Mouse (Mus musculus) forebrain, embryonic 14.5 days (tissue): ENCODE measurements around the gene Vwa2. TPM values are rescaled to one million over a fixed set of nuclear protein-coding genes. Genes with fewer than 3 reads are reported as not detected.

Experiments used
- ATAC-seq: fragments of 200-750 bp; cut with Nextera tagmentation; 2 replicates; pipeline ENCODE4 v1.8.0; 2017; ENCODE audit warnings: mild to moderate bottlenecking, moderate library complexity
- DNase-seq: peaks from one replicate; pipeline ENCODE4 v3.0.0-alpha.2; 2015; ENCODE audit warnings: low spot score
- H3K27ac ChIP-seq: fragments of 300-500 bp; sonication (generic); 2 replicates; pipeline ENCODE4 v1.5.1; 2014; ENCODE audit warnings: low read depth, mild to moderate bottlenecking, control low read depth, low read length, moderate library complexity
- H3K27me3 ChIP-seq: fragments of 300-500 bp; sonication (generic); replicated peaks from 2 replicates; pipeline ENCODE4 v1.6.1; 2014; ENCODE audit warnings: low read length, control low read depth, mixed read lengths; ENCODE audit not compliant: control insufficient read depth, insufficient read depth
- H3K36me3 ChIP-seq: fragments of 300-500 bp; sonication (generic); 2 replicates; pipeline ENCODE4 v1.6.1; 2014; ENCODE audit warnings: low read length, control low read depth; ENCODE audit not compliant: control insufficient read depth, insufficient read depth
- H3K4me1 ChIP-seq: fragments of 300-500 bp; sonication (generic); 2 replicates; pipeline ENCODE4 v1.6.1; 2014; ENCODE audit warnings: antibody characterized with exemption, low read length, control low read depth; ENCODE audit not compliant: control insufficient read depth, insufficient read depth
- H3K4me2 ChIP-seq: fragments of 300-500 bp; sonication (generic); 2 replicates; pipeline ENCODE4 v1.6.1; 2014; ENCODE audit warnings: mild to moderate bottlenecking, control low read depth, low read length
- H3K4me3 ChIP-seq: fragments of 300-500 bp; sonication (generic); 2 replicates; pipeline ENCODE4 v1.5.1; 2014; ENCODE audit warnings: low read depth, low read length, control low read depth
- H3K9ac ChIP-seq: fragments of 300-500 bp; sonication (generic); 2 replicates; pipeline ENCODE4 v1.6.1; 2014; ENCODE audit warnings: mild to moderate bottlenecking, low read length, control low read depth, moderate library complexity
- H3K9me3 ChIP-seq: fragments of 300-500 bp; sonication (generic); replicated peaks from 2 replicates; pipeline ENCODE4 v1.6.1; 2016; ENCODE audit warnings: low read length, control low read depth, mixed read lengths; ENCODE audit not compliant: control insufficient read depth
- WGBS: fragments of 180-500 bp; shearing (Covaris S2); extraction: QIAGEN DNeasy Blood & Tissue Kit; methylation state at CpG from one replicate; pipeline ENCODE4 v1.1.7; 2014; 5-methylcytosine and 5-hydroxymethylcytosine counted together
- polyA plus RNA-seq: library from polyadenylated mRNA; unstranded; fragments of >200 nt; fragmentation: Nextera tagmentation; extraction: Ambion mirVana; gene quantifications from 2 replicates; pipeline ENCODE4 v1.2.1, GENCODE M21; 2014

Vwa2 gene
- polyA plus RNA-seq, 1 experiment from 2014 or later, result 0.22 TPM

- H3K27me3 ChIP-seq, result no peaks in the 10 kb centered on the region
- DNase-seq, result no peak
- H3K4me1 ChIP-seq, result no peaks in the 10 kb centered on the region
- H3K4me3 ChIP-seq, result no peak overlapping the region
- no peak overlapping the region for H3K27ac ChIP-seq
- H3K36me3 ChIP-seq, result no peaks in the 10 kb centered on the region
- H3K9ac ChIP-seq, result no peak overlapping the region
- no peak for ATAC-seq
- H3K4me2 ChIP-seq, result no peak overlapping the region
- H3K9me3 ChIP-seq, result no peaks in the 10 kb centered on the region
These were observed 21.5 kb upstream of the Vwa2 start for GRCm38 (mm10) chr19:56852590-56852989.

GRCm38 (mm10) chr19:56856455-56856854, 17.6 kb upstream of the Vwa2 start:
- no peaks in the 10 kb centered on the region for H3K36me3 ChIP-seq
- no peak overlapping the region for H3K9ac ChIP-seq
- DNase-seq, result no peak
- no peaks in the 10 kb centered on the region for H3K27me3 ChIP-seq
- no peak for ATAC-seq
- no peak overlapping the region for H3K27ac ChIP-seq
- H3K4me1 ChIP-seq, result no peaks in the 10 kb centered on the region
- H3K9me3 ChIP-seq, result no peaks in the 10 kb centered on the region
- 63% methylated on average over 5 of the region's 5 CpGs for WGBS
- no peak overlapping the region for H3K4me2 ChIP-seq
- H3K4me3 ChIP-seq, result no peak overlapping the region

DNA sequence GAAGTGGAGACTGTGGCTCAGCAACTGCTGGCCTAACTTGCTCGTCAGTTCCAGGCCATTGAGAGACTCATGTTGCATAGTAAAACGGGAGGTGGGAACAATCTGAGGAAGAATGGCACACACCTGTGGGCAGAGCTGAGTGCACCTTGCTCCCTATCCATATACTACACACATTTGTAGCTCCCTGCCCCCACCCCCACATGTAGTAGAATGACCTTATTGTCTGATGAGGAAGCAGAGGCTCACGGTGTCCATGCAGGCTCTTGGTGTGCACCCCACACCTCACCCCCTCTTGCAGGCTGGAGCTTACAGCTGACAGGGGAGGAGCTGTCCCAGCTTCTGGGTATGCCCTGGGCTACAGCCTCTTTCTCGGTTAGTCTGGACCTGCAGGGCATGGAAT, 6.3 kb upstream of the Vwa2 start:
- H3K9me3 ChIP-seq, result no peaks in the 10 kb centered on the region
- DNase-seq, result no peak
- H3K4me1 ChIP-seq, result no peaks in the 10 kb centered on the region
- H3K36me3 ChIP-seq, result no peaks in the 10 kb centered on the region
- 65% methylated on average over 4 of the region's 4 CpGs for WGBS
- no peak for ATAC-seq
- no peak overlapping the region for H3K4me3 ChIP-seq
- H3K9ac ChIP-seq, result no peak overlapping the region
- peaks cover 4% of the 10 kb centered on the region; the same call in 1 of the 2 replicates for H3K27me3 ChIP-seq
- H3K27ac ChIP-seq, result no peak overlapping the region
- H3K4me2 ChIP-seq, result no peak overlapping the region

DNA sequence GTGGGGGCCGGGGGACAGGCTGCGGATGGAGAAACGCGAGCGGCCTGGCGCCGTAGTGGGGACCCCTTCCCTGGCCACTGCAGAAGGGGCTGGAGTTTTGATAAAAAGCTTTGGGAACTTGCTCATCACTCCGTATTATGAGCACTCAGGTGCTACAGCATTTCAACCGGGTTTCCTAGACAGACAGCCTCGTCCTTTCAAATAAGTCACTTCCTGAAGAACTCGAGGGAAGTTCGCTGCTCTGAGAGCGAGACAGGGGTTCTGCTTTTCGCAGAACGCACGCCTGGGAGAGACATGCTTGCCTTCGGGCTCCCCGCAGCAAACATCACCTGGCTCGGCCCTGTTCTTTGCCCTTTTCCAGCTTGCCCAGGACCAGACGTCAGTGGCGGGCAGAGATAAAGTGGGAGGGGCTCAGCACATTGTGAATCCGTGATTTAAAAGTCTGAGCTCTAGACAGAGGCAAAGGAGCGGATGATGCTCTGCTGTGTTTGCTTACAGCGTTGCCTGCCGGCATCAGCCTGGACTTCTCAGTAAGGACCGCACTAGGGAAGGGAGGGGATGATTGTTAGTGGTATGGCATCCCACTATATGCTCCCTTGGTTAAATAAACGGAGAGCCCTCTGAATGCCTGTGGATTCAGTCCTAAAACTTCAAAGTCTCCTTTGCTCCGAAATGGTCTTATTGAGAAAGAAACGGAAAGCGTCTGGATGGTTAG, 709 bp downstream of the Vwa2 start:
- Histone ChIP-seq H3K27ac (no peak overlapping the region), H3K27me3 (peaks cover 35% of the 10 kb centered on the region), H3K36me3 (no peaks in the 10 kb centered on the region), H3K4me2 (peak overlapping the region; percentile 98), H3K4me1 (peaks cover 3% of the 10 kb centered on the region), H3K9ac (peak overlapping the region; percentile 54; the same call in 1 of the 2 replicates), H3K4me3 (peak overlapping the region; percentile 49), H3K9me3 (no peaks in the 10 kb centered on the region)
- DNase-seq, result peak; percentile 11
- peak; percentile 26; the same call in 1 of the 2 replicates for ATAC-seq
- 8% methylated on average over 30 of the region's 30 CpGs for WGBS

GRCm38 (mm10) chr19:56877364-56877763, 3.3 kb downstream of the Vwa2 start:
- Histone ChIP-seq H3K36me3 (no peaks in the 10 kb centered on the region), H3K9me3 (no peaks in the 10 kb centered on the region), H3K27me3 (peaks cover 35% of the 10 kb centered on the region), H3K4me2 (no peak overlapping the region), H3K9ac (no peak overlapping the region), H3K4me3 (no peak overlapping the region), H3K27ac (no peak overlapping the region), H3K4me1 (peaks cover 3% of the 10 kb centered on the region)
- ATAC-seq (peak; percentile 46; the same call in 1 of the 2 replicates), DNase-seq (peak; percentile 37)
- 69% methylated on average over 6 of the region's 6 CpGs for WGBS

GRCm38 (mm10) chr19:56887879-56888278, 13.8 kb downstream of the Vwa2 start:
- no peak overlapping the region for H3K4me2 ChIP-seq
- no peaks in the 10 kb centered on the region for H3K4me1 ChIP-seq
- DNase-seq (no peak), ATAC-seq (no peak)
- no peaks in the 10 kb centered on the region for H3K27me3 ChIP-seq
- H3K9me3 ChIP-seq, result no peaks in the 10 kb centered on the region
- no peaks in the 10 kb centered on the region for H3K36me3 ChIP-seq
- H3K4me3 ChIP-seq, result no peak overlapping the region
- no peak overlapping the region for H3K27ac ChIP-seq
- 84% methylated on average over 10 of the region's 10 CpGs for WGBS
- H3K9ac ChIP-seq, result no peak overlapping the region

GRCm38 (mm10) chr19:56888654-56889053, 14.6 kb downstream of the Vwa2 start:
- Histone ChIP-seq H3K9ac (no peak overlapping the region), H3K27ac (no peak overlapping the region), H3K4me3 (no peak overlapping the region), H3K4me1 (no peaks in the 10 kb centered on the region), H3K36me3 (no peaks in the 10 kb centered on the region), H3K4me2 (no peak overlapping the region), H3K27me3 (no peaks in the 10 kb centered on the region), H3K9me3 (no peaks in the 10 kb centered on the region)
- 38% methylated on average over 5 of the region's 5 CpGs for WGBS
- ATAC-seq (no peak), DNase-seq (peak; percentile 6)

DNA sequence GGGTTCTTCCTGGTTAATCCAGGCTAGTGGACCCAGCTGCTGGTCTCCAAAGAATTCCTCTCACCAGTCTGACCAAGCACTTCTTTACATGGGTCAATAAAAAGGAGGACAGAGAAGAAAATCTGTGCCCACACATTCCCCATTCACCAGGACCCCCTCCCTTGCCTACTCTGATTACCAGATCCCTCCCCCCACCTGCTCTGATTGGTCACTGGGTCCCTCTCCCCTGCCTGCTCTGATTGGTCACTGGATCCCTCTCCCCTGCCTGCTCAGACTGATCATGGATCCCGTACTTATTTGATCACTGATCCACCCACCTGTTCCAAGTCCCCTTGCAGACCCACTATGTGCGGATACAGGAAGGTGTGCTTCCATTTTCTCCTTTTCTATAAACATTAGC, 17.4 kb downstream of the Vwa2 start:
- WGBS, result 52% methylated on average over 2 of the region's 2 CpGs
- peak; percentile 50; the same call in 1 of the 2 replicates for ATAC-seq
- H3K36me3 ChIP-seq, result no peaks in the 10 kb centered on the region

DNA sequence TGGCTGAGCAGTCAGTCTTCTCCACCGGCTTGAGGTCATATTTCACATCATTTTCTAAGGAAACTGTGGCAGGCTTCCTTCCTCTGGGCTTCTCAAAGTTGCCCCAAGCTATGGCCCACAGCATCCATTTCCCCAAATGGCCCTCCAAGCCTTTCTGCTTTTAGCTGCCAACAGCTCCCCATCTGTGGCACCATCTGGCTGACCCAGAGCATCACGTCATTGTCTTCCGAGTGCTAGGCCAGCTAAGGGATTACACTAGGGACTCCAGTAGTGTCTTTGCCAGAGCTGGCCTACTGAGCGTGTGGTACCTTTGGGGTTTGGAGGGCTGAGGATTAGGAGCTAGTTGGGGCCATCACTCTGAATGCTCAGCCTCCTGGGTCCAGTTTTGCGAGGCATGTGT, 18.5 kb downstream of the Vwa2 start:
- ATAC-seq (no peak), DNase-seq (no peak)
- no peaks in the 10 kb centered on the region for H3K36me3 ChIP-seq
- H3K9me3 ChIP-seq, result no peaks in the 10 kb centered on the region
- H3K4me2 ChIP-seq, result no peak overlapping the region
- H3K27me3 ChIP-seq, result no peaks in the 10 kb centered on the region
- H3K9ac ChIP-seq, result no peak overlapping the region
- H3K27ac ChIP-seq, result no peak overlapping the region
- H3K4me3 ChIP-seq, result no peak overlapping the region
- H3K4me1 ChIP-seq, result no peaks in the 10 kb centered on the region
- 80% methylated on average over 5 of the region's 5 CpGs for WGBS

More for the DNA sequence above, 17.4 kb downstream of the Vwa2 start:
- Histone ChIP-seq H3K27me3 (no peaks in the 10 kb centered on the region), H3K4me3 (no peak overlapping the region), H3K4me2 (no peak overlapping the region), H3K27ac (no peak overlapping the region; the same call in 1 of the 2 replicates), H3K9ac (no peak overlapping the region), H3K4me1 (no peaks in the 10 kb centered on the region), H3K9me3 (no peaks in the 10 kb centered on the region)
- DNase-seq, result peak; percentile 12
